Mouse (Mus musculus): ENCODE data around the gene Epha8. TPM values are rescaled to one million over a fixed set of nuclear protein-coding genes. Genes with fewer than 3 reads are reported as not detected.

Epha8 gene
- polyA plus RNA-seq, 1 experiment: 0.48 TPM

GRCm38 (mm10) chr4:136894821-136895220, 61.8 kb downstream of the Epha8 start:
- Histone ChIP-seq H3K27me3 (replicated peaks) (peaks cover 87% of the 10 kb centered on the region), H3K4me1 (peaks cover 39% of the 10 kb centered on the region), H3K4me3 (replicated peaks) (peak overlapping the region; percentile 8), H3K9me3 (no peaks in the 10 kb centered on the region), H3K36me3 (replicated peaks; ENCODE audit: low read length) (no peaks in the 10 kb centered on the region)
- TF ChIP-seq FLI1 (IDR thresholded peaks at IDR 0.05; ENCODE audit: low read length) (no peak), GATA1 (IDR thresholded peaks at IDR 0.05; ENCODE audit: borderline replicate concordance, low read length) (no peak)

GRCm38 (mm10) chr4:136893691-136894543, 62.7 kb downstream of the Epha8 start:
- Histone ChIP-seq H3K4me1 (peaks cover 39% of the 10 kb centered on the region), H3K27me3 (replicated peaks) (peaks cover 93% of the 10 kb centered on the region)
- TF ChIP-seq FLI1 (IDR thresholded peaks at IDR 0.05; ENCODE audit: low read length): no peak
- TF ChIP-seq GATA1 (IDR thresholded peaks at IDR 0.05; ENCODE audit: borderline replicate concordance, low read length): no peak

GRCm38 (mm10) chr4:136892811-136893210, 63.8 kb downstream of the Epha8 start, which contains the start of gene C1qc:
Gene C1qc (minus strand): TSS chr4:136893065.
- H3K36me3 ChIP-seq (replicated peaks; ENCODE audit: low read length): no peaks in the 10 kb centered on the region
- peaks cover 39% of the 10 kb centered on the region for H3K4me1 ChIP-seq
- TF ChIP-seq FLI1 (IDR thresholded peaks at IDR 0.05; ENCODE audit: low read length): no peak
- no peak for TF ChIP-seq GATA1 (IDR thresholded peaks at IDR 0.05; ENCODE audit: borderline replicate concordance, low read length)
- no peaks in the 10 kb centered on the region for H3K9me3 ChIP-seq
- peaks cover 92% of the 10 kb centered on the region for H3K27me3 ChIP-seq (replicated peaks)
- H3K4me3 ChIP-seq (replicated peaks): peak within 1 kb of the TSS; percentile 60

More at GRCm38 (mm10) chr4:136893691-136894543, 62.7 kb downstream of the Epha8 start:
- Histone ChIP-seq H3K4me3 (replicated peaks) (no peak overlapping the region), H3K36me3 (replicated peaks; ENCODE audit: low read length) (no peaks in the 10 kb centered on the region), H3K9me3 (no peaks in the 10 kb centered on the region)

GRCm38 (mm10) chr4:136892371-136892770, 64.2 kb downstream of the Epha8 start:
- no peaks in the 10 kb centered on the region for H3K9me3 ChIP-seq
- peak overlapping the region; percentile 60 for H3K4me3 ChIP-seq (replicated peaks)
- TF ChIP-seq GATA1 (IDR thresholded peaks at IDR 0.05; ENCODE audit: borderline replicate concordance, low read length) (no peak), FLI1 (IDR thresholded peaks at IDR 0.05; ENCODE audit: low read length) (no peak)
- no peaks in the 10 kb centered on the region for H3K36me3 ChIP-seq (replicated peaks; ENCODE audit: low read length)
- H3K4me1 ChIP-seq: peaks cover 39% of the 10 kb centered on the region
- H3K27me3 ChIP-seq (replicated peaks): peaks cover 92% of the 10 kb centered on the region

GRCm38 (mm10) chr4:136891115-136891514, 65.5 kb downstream of the Epha8 start:
- H3K27me3 ChIP-seq (replicated peaks): peaks cover 91% of the 10 kb centered on the region
- no peaks in the 10 kb centered on the region for H3K36me3 ChIP-seq (replicated peaks; ENCODE audit: low read length)
- H3K9me3 ChIP-seq: no peaks in the 10 kb centered on the region
- TF ChIP-seq GATA1 (IDR thresholded peaks at IDR 0.05; ENCODE audit: borderline replicate concordance, low read length): no peak
- no peak for TF ChIP-seq FLI1 (IDR thresholded peaks at IDR 0.05; ENCODE audit: low read length)
- H3K4me3 ChIP-seq (replicated peaks): no peak overlapping the region
- peaks cover 42% of the 10 kb centered on the region for H3K4me1 ChIP-seq

- TF ChIP-seq GATA1 (IDR thresholded peaks at IDR 0.05; ENCODE audit: borderline replicate concordance, low read length) (no peak), FLI1 (IDR thresholded peaks at IDR 0.05; ENCODE audit: low read length) (no peak)
- peaks cover 92% of the 10 kb centered on the region for H3K27me3 ChIP-seq (replicated peaks)
- H3K4me3 ChIP-seq (replicated peaks): no peak overlapping the region
- no peaks in the 10 kb centered on the region for H3K9me3 ChIP-seq
- peaks cover 34% of the 10 kb centered on the region for H3K4me1 ChIP-seq
- H3K36me3 ChIP-seq (replicated peaks; ENCODE audit: low read length): no peaks in the 10 kb centered on the region
Measured at GRCm38 (mm10) chr4:136889981-136890380, 66.6 kb downstream of the Epha8 start.

GRCm38 (mm10) chr4:136887714-136888113, 68.9 kb downstream of the Epha8 start:
- H3K36me3 ChIP-seq (replicated peaks; ENCODE audit: low read length): no peaks in the 10 kb centered on the region
- TF ChIP-seq GATA1 (IDR thresholded peaks at IDR 0.05; ENCODE audit: borderline replicate concordance, low read length) (no peak), FLI1 (IDR thresholded peaks at IDR 0.05; ENCODE audit: low read length) (no peak)
- H3K9me3 ChIP-seq: no peaks in the 10 kb centered on the region
- peaks cover 81% of the 10 kb centered on the region for H3K27me3 ChIP-seq (replicated peaks)
- H3K4me1 ChIP-seq: peaks cover 12% of the 10 kb centered on the region
- no peak overlapping the region for H3K4me3 ChIP-seq (replicated peaks)

GRCm38 (mm10) chr4:136886101-136886500, 70.5 kb downstream of the Epha8 start, which contains the start of gene C1qb:
Gene C1qb (minus strand): TSS chr4:136886187.
- TF ChIP-seq FLI1 (IDR thresholded peaks at IDR 0.05; ENCODE audit: low read length): no peak
- TF ChIP-seq GATA1 (IDR thresholded peaks at IDR 0.05; ENCODE audit: borderline replicate concordance, low read length): no peak
- Histone ChIP-seq H3K4me1 (peaks cover 3% of the 10 kb centered on the region; the same call in 1 of the 2 replicates), H3K27me3 (replicated peaks) (peaks cover 74% of the 10 kb centered on the region), H3K9me3 (no peaks in the 10 kb centered on the region), H3K4me3 (replicated peaks) (no peak within 1 kb of the TSS), H3K36me3 (replicated peaks; ENCODE audit: low read length) (no peaks in the 10 kb centered on the region)

Other genes with a start within 250 kb of the Epha8 start
- gene Ephb2, start 120.8 kb downstream of the Epha8 start, polyA plus RNA-seq (2012; ENCODE audit: insufficient read depth, low replicate concordance): 0.20 TPM in 1 of 2 replicates, not detected in the other
- 57.3 and 199 TPM in 2 replicates for gene C1qb, start 70.6 kb downstream of the Epha8 start, polyA plus RNA-seq (2012; ENCODE audit: insufficient read depth, low replicate concordance)
- gene C1qc, start 63.8 kb downstream of the Epha8 start, polyA plus RNA-seq (2012; ENCODE audit: insufficient read depth, low replicate concordance): 141 and 357 TPM in 2 replicates
- 12.9 and 134 TPM in 2 replicates for gene C1qa, start 58.0 kb downstream of the Epha8 start, polyA plus RNA-seq (2012; ENCODE audit: insufficient read depth, low replicate concordance)
- gene Zbtb40, start 92.0 kb upstream of the Epha8 start, polyA plus RNA-seq (2012; ENCODE audit: insufficient read depth, low replicate concordance): 0.44 and 1.6 TPM in 2 replicates

Data from megakaryocyte, embryonic 14.5 days (primary cell).